Mouse (Mus musculus) neural tube, embryonic 11.5 days (tissue): Measurements from ENCODE around the gene Il10. TPM values are rescaled to one million over a fixed set of nuclear protein-coding genes. Genes with fewer than 3 reads are reported as not detected.

Source experiments
- ATAC-seq: fragments of 200-750 bp; cut with Nextera tagmentation; 2 replicates; pipeline ENCODE4 v1.8.0; 2017; ENCODE audit warnings: moderate number of reproducible peaks, mild to moderate bottlenecking, moderate TSS enrichment, moderate library complexity; ENCODE audit not compliant: insufficient read depth, low FRiP score, low TSS enrichment
- DNase-seq: peaks from one replicate; pipeline ENCODE4 v3.0.0-alpha.2; 2015; ENCODE audit warnings: low spot score
- H3K27ac ChIP-seq: fragments of 300-500 bp; sonication (generic); 2 replicates; pipeline ENCODE4 v1.5.1; 2014; ENCODE audit warnings: low read depth, mild to moderate bottlenecking, low read length
- H3K27me3 ChIP-seq: fragments of 300-500 bp; sonication (generic); 2 replicates; pipeline ENCODE4 v1.6.1; 2014; ENCODE audit warnings: mild to moderate bottlenecking, low read length, mixed read lengths; ENCODE audit not compliant: control insufficient read depth, insufficient read depth
- H3K36me3 ChIP-seq: fragments of 300-500 bp; sonication (generic); 2 replicates; pipeline ENCODE4 v1.6.1; 2014; ENCODE audit warnings: mild to moderate bottlenecking, low read length, moderate library complexity, mixed read lengths; ENCODE audit not compliant: control insufficient read depth, insufficient read depth
- H3K4me1 ChIP-seq: fragments of 300-500 bp; sonication (generic); 2 replicates; pipeline ENCODE4 v1.6.1; 2014; ENCODE audit warnings: low read length, mixed read lengths; ENCODE audit not compliant: control insufficient read depth, insufficient read depth
- H3K4me2 ChIP-seq: fragments of 300-500 bp; sonication (generic); 2 replicates; pipeline ENCODE4 v1.6.1; 2014; ENCODE audit warnings: low read depth, mild to moderate bottlenecking, moderate library complexity
- H3K4me3 ChIP-seq: fragments of 300-500 bp; sonication (generic); 2 replicates; pipeline ENCODE4 v1.5.1; 2014; ENCODE audit warnings: low read depth, low read length
- H3K9ac ChIP-seq: fragments of 300-500 bp; sonication (generic); 2 replicates; pipeline ENCODE4 v1.6.1; 2014; ENCODE audit warnings: mild to moderate bottlenecking, low read length
- H3K9me3 ChIP-seq: fragments of 300-500 bp; sonication (generic); 2 replicates; pipeline ENCODE4 v1.6.1; 2016; ENCODE audit warnings: low read length; ENCODE audit not compliant: control insufficient read depth
- WGBS: fragments of 180-500 bp; shearing (Covaris S2); extraction: QIAGEN DNeasy Blood & Tissue Kit; methylation state at CpG from one replicate; pipeline ENCODE4 v1.1.7; 2014; 5-methylcytosine and 5-hydroxymethylcytosine counted together
- polyA plus RNA-seq: library from polyadenylated mRNA; unstranded; fragments of >200 nt; fragmentation: Nextera tagmentation; extraction: Ambion mirVana; gene quantifications from 2 replicates; pipeline ENCODE4 v1.2.1, GENCODE M21; 2014

Gene Il10
- not detected in 2 replicates for polyA plus RNA-seq

DNA sequence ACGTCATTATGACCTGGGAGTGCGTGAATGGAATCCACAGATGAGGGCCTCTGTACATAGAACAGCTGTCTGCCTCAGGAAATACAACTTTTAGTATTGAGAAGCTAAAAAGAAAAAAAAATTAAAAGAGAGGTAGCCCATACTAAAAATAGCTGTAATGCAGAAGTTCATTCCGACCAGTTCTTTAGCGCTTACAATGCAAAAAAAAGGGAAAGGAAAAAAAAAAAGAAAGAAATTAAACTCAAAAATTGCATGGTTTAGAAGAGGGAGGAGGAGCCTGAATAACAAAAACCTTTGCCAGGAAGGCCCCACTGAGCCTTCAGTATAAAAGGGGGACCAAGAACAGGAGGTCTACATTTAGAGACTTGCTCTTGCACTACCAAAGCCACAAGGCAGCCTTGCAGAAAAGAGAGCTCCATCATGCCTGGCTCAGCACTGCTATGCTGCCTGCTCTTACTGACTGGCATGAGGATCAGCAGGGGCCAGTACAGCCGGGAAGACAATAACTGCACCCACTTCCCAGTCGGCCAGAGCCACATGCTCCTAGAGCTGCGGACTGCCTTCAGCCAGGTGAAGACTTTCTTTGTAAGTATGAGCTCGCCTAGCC is at the start of gene Il10:
Il10 (plus strand) TSS at position 354 of the 607 bp plus-strand sequence.
- Histone ChIP-seq H3K4me1 (no peaks in the 10 kb centered on the region), H3K27me3 (no peaks in the 10 kb centered on the region), H3K27ac (no peak within 1 kb of the TSS), H3K36me3 (no peaks in the 10 kb centered on the region), H3K9me3 (no peaks in the 10 kb centered on the region), H3K4me3 (no peak within 1 kb of the TSS), H3K9ac (no peak within 1 kb of the TSS), H3K4me2 (no peak within 1 kb of the TSS)
- DNase-seq (no peak), ATAC-seq (no peak)
- whole genome bisulfite sequencing = 82% methylated on average over 8 of the region's 8 CpGs

GRCm38 (mm10) chr1:130979455-130979854 is 40.2 kb upstream of the Il10 start:
- Histone ChIP-seq H3K9me3 (no peaks in the 10 kb centered on the region), H3K9ac (no peak overlapping the region), H3K27me3 (no peaks in the 10 kb centered on the region), H3K36me3 (no peaks in the 10 kb centered on the region), H3K4me1 (no peaks in the 10 kb centered on the region), H3K4me3 (no peak overlapping the region), H3K4me2 (no peak overlapping the region), H3K27ac (no peak overlapping the region)
- DNase-seq (peak; percentile 28), ATAC-seq (no peak)
- 42% methylated on average over 1 of the region's 1 CpGs for WGBS

DNA sequence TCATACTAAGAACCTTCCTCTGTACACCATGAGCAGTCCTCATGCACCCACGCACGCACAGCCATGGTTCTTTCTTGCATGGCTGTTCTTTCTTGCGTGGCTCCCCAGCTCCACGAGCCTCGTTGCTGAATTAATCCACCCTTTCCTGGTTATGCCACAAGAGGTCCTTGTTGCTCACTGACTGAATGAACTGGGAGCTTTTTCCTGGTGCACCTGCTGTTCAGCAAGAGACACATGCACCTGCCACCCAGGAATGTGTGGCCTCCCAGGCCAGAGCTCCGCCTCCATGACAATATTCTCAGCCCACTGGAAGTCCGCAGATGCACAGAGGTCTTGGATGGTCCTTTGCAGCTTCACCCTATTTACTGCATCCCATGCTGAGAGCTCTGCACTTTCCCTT is 35.2 kb upstream of the Il10 start:
- DNase-seq (no peak), ATAC-seq (no peak)
- no peak overlapping the region for H3K27ac ChIP-seq
- no peaks in the 10 kb centered on the region for H3K36me3 ChIP-seq
- H3K27me3 ChIP-seq = no peaks in the 10 kb centered on the region
- WGBS = 62% methylated on average over 7 of the region's 7 CpGs
- H3K9me3 ChIP-seq = no peaks in the 10 kb centered on the region
- no peak overlapping the region for H3K4me2 ChIP-seq
- no peak overlapping the region for H3K4me3 ChIP-seq
- no peak overlapping the region for H3K9ac ChIP-seq
- H3K4me1 ChIP-seq = no peaks in the 10 kb centered on the region

DNA sequence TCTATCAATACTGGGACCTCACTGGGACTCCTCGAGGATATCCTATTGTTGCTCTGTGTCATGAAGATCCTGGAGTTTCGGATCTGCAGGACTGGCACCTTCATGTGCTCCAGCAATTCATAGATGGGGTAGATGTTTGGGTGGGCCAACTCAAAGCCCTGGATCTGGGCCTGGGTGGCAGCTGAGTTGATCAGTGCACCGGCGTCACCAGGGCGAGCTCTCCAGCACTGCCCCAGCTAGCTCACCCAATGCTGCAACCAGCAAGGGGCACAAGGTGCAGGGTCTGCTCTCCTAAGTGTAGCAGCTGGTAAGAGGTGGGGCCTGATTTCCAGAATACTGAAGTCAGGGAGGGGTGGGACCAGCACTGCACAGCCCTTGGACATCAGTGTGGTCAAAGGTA is 32.6 kb upstream of the Il10 start:
- Histone ChIP-seq H3K9me3 (no peaks in the 10 kb centered on the region), H3K36me3 (no peaks in the 10 kb centered on the region), H3K27me3 (no peaks in the 10 kb centered on the region), H3K4me2 (no peak overlapping the region), H3K4me3 (no peak overlapping the region), H3K27ac (no peak overlapping the region), H3K9ac (no peak overlapping the region), H3K4me1 (no peaks in the 10 kb centered on the region)
- WGBS = 88% methylated on average over 5 of the region's 5 CpGs
- DNase-seq = no peak
- ATAC-seq = no peak

DNA sequence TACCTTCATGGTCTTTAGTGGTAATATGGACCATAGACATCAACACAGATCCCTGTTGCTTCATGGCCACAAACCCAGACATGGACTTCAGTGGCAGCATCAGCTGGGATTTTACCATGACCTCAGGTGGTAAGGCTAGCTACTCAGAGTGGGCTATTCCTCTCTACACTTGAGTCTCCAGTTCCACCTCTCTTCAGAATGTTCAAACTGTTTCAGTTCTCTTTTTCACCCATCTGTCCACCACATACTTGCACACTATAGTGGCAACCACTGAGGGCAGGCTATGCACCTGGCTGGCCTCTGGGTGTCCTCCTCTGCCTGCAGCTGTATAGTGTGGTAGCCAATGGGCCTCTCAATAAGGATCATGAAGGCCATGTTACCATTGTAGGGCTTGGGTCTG is 32.2 kb upstream of the Il10 start:
- Histone ChIP-seq H3K9ac (no peak overlapping the region), H3K4me2 (no peak overlapping the region), H3K4me1 (no peaks in the 10 kb centered on the region), H3K4me3 (no peak overlapping the region), H3K36me3 (no peaks in the 10 kb centered on the region), H3K27me3 (no peaks in the 10 kb centered on the region), H3K9me3 (no peaks in the 10 kb centered on the region), H3K27ac (no peak overlapping the region)
- no peak for DNase-seq
- ATAC-seq = no peak

GRCm38 (mm10) chr1:130989331-130989730 is 30.3 kb upstream of the Il10 start:
- no peak overlapping the region for H3K9ac ChIP-seq
- H3K27me3 ChIP-seq = no peaks in the 10 kb centered on the region
- no peaks in the 10 kb centered on the region for H3K36me3 ChIP-seq
- no peaks in the 10 kb centered on the region for H3K4me1 ChIP-seq
- no peaks in the 10 kb centered on the region for H3K9me3 ChIP-seq
- no peak overlapping the region for H3K4me3 ChIP-seq
- ATAC-seq (no peak), DNase-seq (no peak)
- no peak overlapping the region for H3K4me2 ChIP-seq
- H3K27ac ChIP-seq = no peak overlapping the region
- 93% methylated on average over 3 of the region's 3 CpGs for WGBS

DNA sequence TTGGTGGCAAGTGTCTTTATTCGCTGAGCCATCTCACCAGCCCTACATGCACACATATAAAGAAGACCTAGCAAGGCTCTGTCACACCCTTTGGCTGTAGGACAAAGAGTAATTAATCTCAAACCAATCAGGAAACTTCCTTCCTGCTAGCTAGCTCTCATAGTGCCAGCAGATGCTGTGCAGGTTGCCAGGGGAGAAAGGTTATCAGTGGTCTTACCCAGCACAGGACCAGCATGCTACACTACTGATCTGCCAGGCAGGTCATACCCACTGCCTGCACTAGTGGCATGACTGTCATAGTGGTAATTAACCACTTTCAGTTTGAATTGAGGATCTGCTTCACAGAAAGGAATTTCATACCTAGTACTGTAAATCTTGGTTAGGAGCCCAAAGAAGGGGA is 29.2 kb upstream of the Il10 start:
- Histone ChIP-seq H3K36me3 (no peaks in the 10 kb centered on the region), H3K9ac (no peak overlapping the region), H3K27ac (no peak overlapping the region), H3K4me2 (no peak overlapping the region), H3K9me3 (no peaks in the 10 kb centered on the region), H3K4me1 (no peaks in the 10 kb centered on the region), H3K27me3 (no peaks in the 10 kb centered on the region), H3K4me3 (no peak overlapping the region)
- WGBS = 89% methylated on average over 1 of the region's 1 CpGs
- ATAC-seq = no peak
- no peak for DNase-seq

DNA sequence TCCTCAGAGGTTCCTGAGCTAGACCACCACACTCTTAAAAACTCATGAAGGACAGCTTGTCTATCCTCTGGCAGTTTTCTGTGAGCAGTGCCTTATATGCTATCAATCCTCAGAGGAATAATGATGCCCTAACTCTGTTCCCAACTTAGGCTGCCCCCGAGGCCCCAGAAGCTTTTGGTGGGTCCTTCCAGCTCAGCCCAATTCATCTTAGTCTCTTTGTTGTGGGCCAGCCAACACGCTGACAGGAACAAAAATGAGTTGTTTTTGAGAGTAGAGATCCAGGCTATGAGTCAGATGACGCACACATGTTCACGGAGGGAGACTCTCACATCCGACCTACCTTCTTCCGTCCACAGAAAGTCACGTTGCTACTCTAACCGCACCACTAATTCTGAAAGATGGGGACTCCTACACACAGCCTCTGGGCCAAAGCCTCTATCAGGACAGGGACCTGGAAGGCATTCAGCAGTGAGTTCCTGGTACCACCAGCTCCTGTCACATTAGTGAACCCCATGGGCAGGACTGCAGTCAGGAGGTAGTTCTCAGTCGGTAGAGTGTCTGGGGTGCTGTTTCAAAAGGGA is 26.0 kb upstream of the Il10 start:
- H3K4me3 ChIP-seq = no peak overlapping the region

GRCm38 (mm10) chr1:130995515-130995914 is 24.1 kb upstream of the Il10 start:
- DNase-seq = no peak
- no peak for ATAC-seq

More for the DNA sequence above, 26.0 kb upstream of the Il10 start:
- H3K4me2 ChIP-seq = no peak overlapping the region
- no peak for ATAC-seq
- no peaks in the 10 kb centered on the region for H3K9me3 ChIP-seq
- H3K4me1 ChIP-seq = no peaks in the 10 kb centered on the region
- H3K9ac ChIP-seq = no peak overlapping the region
- DNase-seq = no peak
- H3K36me3 ChIP-seq = no peaks in the 10 kb centered on the region
- H3K27me3 ChIP-seq = no peaks in the 10 kb centered on the region
- H3K27ac ChIP-seq = no peak overlapping the region
- 84% methylated on average over 9 of the region's 9 CpGs for WGBS

More at GRCm38 (mm10) chr1:130995515-130995914, 24.1 kb upstream of the Il10 start:
- no peak overlapping the region for H3K4me3 ChIP-seq
- 65% methylated on average over 1 of the region's 1 CpGs for WGBS
- no peak overlapping the region for H3K4me2 ChIP-seq
- H3K27me3 ChIP-seq = no peaks in the 10 kb centered on the region
- no peaks in the 10 kb centered on the region for H3K4me1 ChIP-seq
- H3K36me3 ChIP-seq = no peaks in the 10 kb centered on the region
- H3K9ac ChIP-seq = no peak overlapping the region
- H3K9me3 ChIP-seq = no peaks in the 10 kb centered on the region
- no peak overlapping the region for H3K27ac ChIP-seq
